Mouse (Mus musculus): ENCODE data around the gene Acot7. TPM values are rescaled to one million over a fixed set of nuclear protein-coding genes. Genes with fewer than 3 reads are reported as not detected.

Gene Acot7
- polyA plus RNA-seq, 1 experiment from 2014 or later, result 125 TPM

DNA sequence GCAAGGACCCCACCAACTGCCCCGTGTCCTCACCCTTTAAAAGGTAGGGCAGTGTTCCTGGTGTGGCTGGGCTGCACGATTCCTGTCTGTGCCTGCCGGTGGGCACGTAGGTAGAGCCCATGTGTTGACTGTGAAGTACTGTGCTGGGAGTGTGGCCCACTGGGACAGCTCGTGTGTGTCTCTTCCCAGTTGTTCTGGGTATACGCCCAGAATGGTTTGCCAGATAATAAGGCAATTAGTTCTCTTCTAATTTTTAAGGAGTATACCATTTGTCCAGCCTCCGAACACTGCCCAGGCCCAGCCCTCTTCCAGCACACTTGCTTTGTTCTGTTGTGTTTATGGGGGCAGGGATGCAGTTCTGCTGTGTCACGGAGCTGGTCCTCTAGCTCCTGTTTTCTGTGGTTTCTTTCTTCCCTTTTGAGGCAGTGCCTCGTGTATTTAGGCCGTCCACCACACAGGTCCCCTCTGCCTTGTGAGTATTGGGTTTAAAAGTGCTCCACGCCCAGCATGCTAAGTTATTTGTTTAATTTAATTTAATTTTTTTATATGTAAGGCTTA is 12.2 kb downstream of the Acot7 start:
- Histone ChIP-seq H3K9ac (ENCODE audit: low read depth, low read length) (no peak overlapping the region), H3K27me3 (ENCODE audit: control insufficient read depth, insufficient read depth, low read length) (no peaks in the 10 kb centered on the region), H3K4me3 (ENCODE audit: low read depth, low read length) (no peak overlapping the region), H3K9me3 (ENCODE audit: control insufficient read depth, low read length) (no peaks in the 10 kb centered on the region), H3K4me2 (replicated peaks; ENCODE audit: low read depth, low read length) (no peak overlapping the region), H3K4me1 (replicated peaks; ENCODE audit: control insufficient read depth, insufficient read depth, low read length) (peaks cover 15% of the 10 kb centered on the region), H3K36me3 (ENCODE audit: control insufficient read depth, insufficient read depth, low read length) (no peaks in the 10 kb centered on the region), H3K27ac (ENCODE audit: low read depth, low read length) (no peak overlapping the region)
- ATAC-seq (ENCODE audit: low FRiP score), result no peak
- WGBS, result 77% methylated on average over 11 of the region's 11 CpGs
- DNase-seq (ENCODE audit: low spot score), result no peak

GRCm38 (mm10) chr4:152190701-152191100 is 12.8 kb downstream of the Acot7 start:
- WGBS, result 86% methylated on average over 5 of the region's 5 CpGs
- H3K4me2 ChIP-seq (replicated peaks; ENCODE audit: low read depth, low read length), result no peak overlapping the region
- H3K27ac ChIP-seq (ENCODE audit: low read depth, low read length), result no peak overlapping the region
- no peak overlapping the region for H3K9ac ChIP-seq (ENCODE audit: low read depth, low read length)
- ATAC-seq (ENCODE audit: low FRiP score) (no peak), DNase-seq (ENCODE audit: low spot score) (no peak)
- H3K36me3 ChIP-seq (ENCODE audit: control insufficient read depth, insufficient read depth, low read length), result no peaks in the 10 kb centered on the region
- H3K27me3 ChIP-seq (ENCODE audit: control insufficient read depth, insufficient read depth, low read length), result no peaks in the 10 kb centered on the region
- H3K4me1 ChIP-seq (replicated peaks; ENCODE audit: control insufficient read depth, insufficient read depth, low read length), result peaks cover 12% of the 10 kb centered on the region
- H3K9me3 ChIP-seq (ENCODE audit: control insufficient read depth, low read length), result no peaks in the 10 kb centered on the region
- no peak overlapping the region for H3K4me3 ChIP-seq (ENCODE audit: low read depth, low read length)

DNA sequence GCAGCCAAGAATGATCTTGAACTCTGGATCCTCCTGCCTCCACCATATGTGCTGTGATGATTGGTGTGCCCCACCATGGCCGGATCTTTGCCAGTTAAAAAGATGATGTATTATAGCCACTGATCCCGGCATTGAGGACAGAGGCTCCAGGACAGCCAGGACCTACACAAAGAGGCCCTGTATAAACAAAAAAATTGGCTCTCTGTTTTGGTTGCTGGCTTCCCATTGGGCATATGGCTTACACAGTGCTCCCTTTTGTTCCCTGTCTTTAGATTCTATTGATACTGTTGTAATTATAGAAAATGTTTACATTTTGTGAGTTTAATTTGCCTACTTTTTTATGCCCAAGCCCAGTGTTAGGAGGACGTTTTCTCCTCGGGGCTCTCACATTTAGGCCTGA is 14.6 kb downstream of the Acot7 start:
- Histone ChIP-seq H3K9me3 (ENCODE audit: control insufficient read depth, low read length) (no peaks in the 10 kb centered on the region), H3K36me3 (ENCODE audit: control insufficient read depth, insufficient read depth, low read length) (no peaks in the 10 kb centered on the region), H3K4me3 (ENCODE audit: low read depth, low read length) (no peak overlapping the region), H3K27me3 (ENCODE audit: control insufficient read depth, insufficient read depth, low read length) (no peaks in the 10 kb centered on the region), H3K4me2 (replicated peaks; ENCODE audit: low read depth, low read length) (no peak overlapping the region), H3K9ac (ENCODE audit: low read depth, low read length) (no peak overlapping the region), H3K4me1 (replicated peaks; ENCODE audit: control insufficient read depth, insufficient read depth, low read length) (no peaks in the 10 kb centered on the region; the same call in 1 of the 2 replicates), H3K27ac (ENCODE audit: low read depth, low read length) (peak overlapping the region; percentile 42; the same call in 1 of the 2 replicates)
- DNase-seq (ENCODE audit: low spot score) (no peak), ATAC-seq (ENCODE audit: low FRiP score) (no peak)
- 47% methylated on average over 4 of the region's 4 CpGs for WGBS

GRCm38 (mm10) chr4:152194476-152195175 is 16.7 kb downstream of the Acot7 start:
- Histone ChIP-seq H3K9me3 (ENCODE audit: control insufficient read depth, low read length) (no peaks in the 10 kb centered on the region), H3K4me3 (ENCODE audit: low read depth, low read length) (no peak overlapping the region), H3K27me3 (ENCODE audit: control insufficient read depth, insufficient read depth, low read length) (no peaks in the 10 kb centered on the region), H3K27ac (ENCODE audit: low read depth, low read length) (no peak overlapping the region), H3K4me2 (replicated peaks; ENCODE audit: low read depth, low read length) (no peak overlapping the region), H3K4me1 (replicated peaks; ENCODE audit: control insufficient read depth, insufficient read depth, low read length) (no peaks in the 10 kb centered on the region; the same call in 1 of the 2 replicates), H3K36me3 (ENCODE audit: control insufficient read depth, insufficient read depth, low read length) (no peaks in the 10 kb centered on the region), H3K9ac (ENCODE audit: low read depth, low read length) (no peak overlapping the region)
- ATAC-seq (ENCODE audit: low FRiP score) (no peak), DNase-seq (ENCODE audit: low spot score) (no peak)
- WGBS, result 91% methylated on average over 3 of the region's 3 CpGs

DNA sequence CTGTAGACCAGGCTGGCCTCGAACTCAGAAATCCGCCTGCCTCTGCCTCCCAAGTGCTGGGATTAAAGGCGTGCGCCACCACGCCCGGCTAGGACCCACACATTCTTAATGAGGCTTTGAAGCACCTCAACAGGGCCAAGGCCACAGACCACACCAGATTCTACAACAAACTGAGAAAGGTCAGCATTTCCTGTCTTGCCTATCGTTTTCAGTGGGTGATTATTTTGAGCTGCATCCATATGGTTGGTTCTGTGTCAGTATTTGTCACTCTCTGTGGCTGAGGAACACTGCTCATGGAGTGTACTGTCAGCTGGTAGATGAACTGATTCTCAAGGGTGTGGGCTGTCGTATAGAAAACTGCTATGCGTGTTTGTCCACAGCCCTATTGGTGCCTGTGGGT is 18.3 kb downstream of the Acot7 start:
- DNase-seq (ENCODE audit: low spot score) (no peak), ATAC-seq (ENCODE audit: low FRiP score) (no peak)
- WGBS, result 87% methylated on average over 7 of the region's 9 CpGs
- Histone ChIP-seq H3K4me1 (replicated peaks; ENCODE audit: control insufficient read depth, insufficient read depth, low read length) (no peaks in the 10 kb centered on the region; the same call in 1 of the 2 replicates), H3K36me3 (ENCODE audit: control insufficient read depth, insufficient read depth, low read length) (no peaks in the 10 kb centered on the region), H3K27me3 (ENCODE audit: control insufficient read depth, insufficient read depth, low read length) (no peaks in the 10 kb centered on the region), H3K4me3 (ENCODE audit: low read depth, low read length) (no peak overlapping the region), H3K9ac (ENCODE audit: low read depth, low read length) (no peak overlapping the region), H3K27ac (ENCODE audit: low read depth, low read length) (no peak overlapping the region), H3K4me2 (replicated peaks; ENCODE audit: low read depth, low read length) (no peak overlapping the region), H3K9me3 (ENCODE audit: control insufficient read depth, low read length) (no peaks in the 10 kb centered on the region)

GRCm38 (mm10) chr4:152197545-152197944 is 19.6 kb downstream of the Acot7 start:
- WGBS, result 86% methylated on average over 5 of the region's 5 CpGs
- H3K4me3 ChIP-seq (ENCODE audit: low read depth, low read length), result no peak overlapping the region
- no peaks in the 10 kb centered on the region; the same call in 1 of the 2 replicates for H3K4me1 ChIP-seq (replicated peaks; ENCODE audit: control insufficient read depth, insufficient read depth, low read length)

DNA sequence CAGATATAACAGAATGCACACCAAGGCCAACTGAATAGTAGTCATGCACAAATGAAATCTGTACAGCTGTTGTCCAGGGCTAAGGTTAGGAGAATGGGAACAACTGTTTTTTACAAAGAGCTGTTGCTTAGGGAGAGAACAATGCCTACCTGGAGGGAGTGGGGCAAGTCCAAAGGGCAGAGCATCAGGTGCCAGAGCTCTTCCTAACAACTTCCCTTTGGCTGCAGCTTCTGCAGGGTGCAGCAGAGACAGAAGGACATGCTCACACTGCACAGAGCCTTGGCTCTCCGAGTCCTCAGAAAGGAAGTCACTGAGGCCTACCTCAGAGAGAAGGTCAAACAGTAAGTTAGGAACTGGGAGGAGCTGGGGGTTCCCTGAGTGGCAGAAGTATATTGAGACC is 21.7 kb downstream of the Acot7 start:
- Histone ChIP-seq H3K9ac (ENCODE audit: low read depth, low read length) (no peak overlapping the region), H3K36me3 (ENCODE audit: control insufficient read depth, insufficient read depth, low read length) (no peaks in the 10 kb centered on the region), H3K9me3 (ENCODE audit: control insufficient read depth, low read length) (no peaks in the 10 kb centered on the region), H3K27ac (ENCODE audit: low read depth, low read length) (no peak overlapping the region), H3K4me2 (replicated peaks; ENCODE audit: low read depth, low read length) (no peak overlapping the region), H3K27me3 (ENCODE audit: control insufficient read depth, insufficient read depth, low read length) (no peaks in the 10 kb centered on the region), H3K4me3 (ENCODE audit: low read depth, low read length) (no peak overlapping the region), H3K4me1 (replicated peaks; ENCODE audit: control insufficient read depth, insufficient read depth, low read length) (no peaks in the 10 kb centered on the region)
- DNase-seq (ENCODE audit: low spot score), result no peak
- WGBS, result 79% methylated on average over 1 of the region's 1 CpGs
- ATAC-seq (ENCODE audit: low FRiP score), result no peak

More at GRCm38 (mm10) chr4:152197545-152197944, 19.6 kb downstream of the Acot7 start:
- H3K36me3 ChIP-seq (ENCODE audit: control insufficient read depth, insufficient read depth, low read length), result no peaks in the 10 kb centered on the region
- H3K9ac ChIP-seq (ENCODE audit: low read depth, low read length), result no peak overlapping the region
- DNase-seq (ENCODE audit: low spot score) (no peak), ATAC-seq (ENCODE audit: low FRiP score) (no peak)
- no peaks in the 10 kb centered on the region for H3K9me3 ChIP-seq (ENCODE audit: control insufficient read depth, low read length)
- H3K27ac ChIP-seq (ENCODE audit: low read depth, low read length), result no peak overlapping the region
- no peak overlapping the region for H3K4me2 ChIP-seq (replicated peaks; ENCODE audit: low read depth, low read length)
- no peaks in the 10 kb centered on the region for H3K27me3 ChIP-seq (ENCODE audit: control insufficient read depth, insufficient read depth, low read length)

DNA sequence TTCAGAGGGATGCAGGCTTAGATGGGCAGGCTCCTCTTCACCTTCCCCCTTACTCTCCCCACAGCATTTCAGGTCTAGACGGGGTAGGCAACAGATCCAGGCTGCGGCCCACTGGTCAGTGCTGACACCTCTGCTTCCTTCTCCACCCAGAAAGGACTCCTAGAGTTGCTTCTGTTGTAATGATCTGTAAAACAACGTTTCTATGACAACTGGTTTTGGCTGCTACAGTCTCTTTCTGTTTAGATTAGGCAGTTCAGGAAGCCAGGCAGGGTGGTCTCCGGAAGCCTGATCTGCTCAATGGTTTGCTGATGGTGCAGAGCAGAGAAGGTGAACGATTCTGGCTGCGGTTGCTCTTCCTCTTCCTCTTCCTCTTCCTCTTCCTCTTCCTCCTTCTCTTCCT is 23.6 kb downstream of the Acot7 start:
- 79% methylated on average over 6 of the region's 6 CpGs for WGBS
- no peak overlapping the region for H3K27ac ChIP-seq (ENCODE audit: low read depth, low read length)
- no peaks in the 10 kb centered on the region for H3K9me3 ChIP-seq (ENCODE audit: control insufficient read depth, low read length)
- no peaks in the 10 kb centered on the region for H3K36me3 ChIP-seq (ENCODE audit: control insufficient read depth, insufficient read depth, low read length)
- DNase-seq (ENCODE audit: low spot score) (no peak), ATAC-seq (ENCODE audit: low FRiP score) (no peak)
- no peak overlapping the region for H3K9ac ChIP-seq (ENCODE audit: low read depth, low read length)
- H3K4me3 ChIP-seq (ENCODE audit: low read depth, low read length), result no peak overlapping the region
- no peaks in the 10 kb centered on the region for H3K27me3 ChIP-seq (ENCODE audit: control insufficient read depth, insufficient read depth, low read length)
- no peak overlapping the region for H3K4me2 ChIP-seq (replicated peaks; ENCODE audit: low read depth, low read length)
- H3K4me1 ChIP-seq (replicated peaks; ENCODE audit: control insufficient read depth, insufficient read depth, low read length), result no peaks in the 10 kb centered on the region

GRCm38 (mm10) chr4:152202418-152202817 is 24.5 kb downstream of the Acot7 start:
- no peaks in the 10 kb centered on the region for H3K27me3 ChIP-seq (ENCODE audit: control insufficient read depth, insufficient read depth, low read length)
- H3K4me3 ChIP-seq (ENCODE audit: low read depth, low read length), result no peak overlapping the region
- no peak overlapping the region for H3K9ac ChIP-seq (ENCODE audit: low read depth, low read length)
- no peaks in the 10 kb centered on the region for H3K4me1 ChIP-seq (replicated peaks; ENCODE audit: control insufficient read depth, insufficient read depth, low read length)
- ATAC-seq (ENCODE audit: low FRiP score), result no peak
- WGBS, result 82% methylated on average over 1 of the region's 1 CpGs
- DNase-seq (ENCODE audit: low spot score), result no peak
- H3K27ac ChIP-seq (ENCODE audit: low read depth, low read length), result no peak overlapping the region
- no peak overlapping the region for H3K4me2 ChIP-seq (replicated peaks; ENCODE audit: low read depth, low read length)
- no peaks in the 10 kb centered on the region for H3K9me3 ChIP-seq (ENCODE audit: control insufficient read depth, low read length)
- H3K36me3 ChIP-seq (ENCODE audit: control insufficient read depth, insufficient read depth, low read length), result no peaks in the 10 kb centered on the region
